Mouse (Mus musculus): ENCODE measurements around the gene Blm.

- TF ChIP-seq CTCF (IDR thresholded peaks at IDR 0.05; ENCODE audit: extremely low read depth, insufficient read length, insufficient replicate concordance, low read depth, low read length), result no peak
- no peak for TF ChIP-seq POLR2A (IDR thresholded peaks at IDR 0.05; ENCODE audit: low read depth, low read length)
These were observed 39.7 kb downstream of the Blm start for GRCm38 (mm10) chr7:80495210-80495609.
